Mouse (Mus musculus) cerebellum, adult 2 months (tissue): Measurements from ENCODE around the gene Shank2.

Source experiments
- CTCF ChIP-seq: fragments of 200-500 bp; IDR thresholded peaks from 2 replicates; pipeline ENCODE4 v1.5.1; 2011; ENCODE audit warnings: low read depth, mild to moderate bottlenecking, control low read depth, low read length, moderate library complexity, borderline replicate concordance; ENCODE audit not compliant: insufficient read depth
- POLR2A ChIP-seq: fragments of 200-500 bp; IDR thresholded peaks from 2 replicates; pipeline ENCODE4 v1.6.1; 2011; ENCODE audit warnings: low read length, control low read depth, borderline replicate concordance; ENCODE audit not compliant: insufficient read depth

- no peak for TF ChIP-seq CTCF
- no peak for TF ChIP-seq POLR2A
These were observed 1.7 kb downstream of the Shank2 start for GRCm38 (mm10) chr7:144003471-144003870.
